Mouse (Mus musculus) c-Kit-negative CD71-positive TER-119-positive erythroid progenitor cells, embryonic 14.5 days (primary cell): ENCODE data around the gene Dnajc7.
"Not testable (repeated sequence)": the region's sequence is repeated elsewhere in the genome, so short reads cannot be mapped to it uniquely, and the experiment has no call there.

Source experiments
- DNase-seq: peaks from one replicate; pipeline ENCODE4 v3.0.0-alpha.2; 2013; ENCODE audit warnings: low read depth, low spot score

Dnajc7 gene

DNA sequence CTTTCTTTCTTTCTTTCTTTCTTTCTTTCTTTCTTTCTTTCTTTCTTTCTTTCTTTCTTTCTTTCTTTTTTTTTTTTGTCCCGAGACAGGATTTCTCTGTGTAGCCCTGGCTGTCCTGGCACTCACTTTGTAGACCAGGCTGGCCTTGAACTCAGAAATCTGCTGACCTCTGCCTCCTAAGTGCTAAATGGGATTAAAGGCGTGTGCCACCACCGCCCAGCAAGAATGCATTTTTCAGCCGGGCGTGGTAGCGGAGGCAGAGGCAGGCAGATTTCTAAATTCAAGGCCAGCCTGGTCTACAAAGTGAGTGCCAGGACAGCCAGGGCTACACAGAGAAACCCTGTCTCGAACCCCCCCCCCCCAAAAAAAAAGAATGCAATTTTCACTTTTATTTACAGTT is 3.1 kb downstream of the Dnajc7 start:
- not testable (repeated sequence) for DNase-seq

DNA sequence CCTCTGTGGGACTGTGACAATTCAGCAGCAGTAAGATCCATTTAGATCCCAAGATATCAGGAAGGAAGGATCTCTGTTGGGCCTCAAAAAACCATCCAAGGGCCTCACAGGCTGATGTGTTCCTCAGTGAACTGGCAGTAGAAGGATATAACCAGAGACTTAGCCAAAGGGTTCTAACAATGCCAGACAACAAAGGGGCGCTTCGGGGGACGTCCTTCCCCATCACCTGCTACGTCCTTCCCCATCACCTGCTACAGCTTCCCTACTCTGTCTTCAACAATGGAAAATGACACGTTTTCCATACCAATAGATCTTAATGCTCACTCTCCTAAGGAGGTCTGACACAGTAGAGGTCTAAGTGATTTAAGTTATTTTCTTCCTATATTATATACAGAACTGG is 3.6 kb downstream of the Dnajc7 start:
- no peak for DNase-seq

DNA sequence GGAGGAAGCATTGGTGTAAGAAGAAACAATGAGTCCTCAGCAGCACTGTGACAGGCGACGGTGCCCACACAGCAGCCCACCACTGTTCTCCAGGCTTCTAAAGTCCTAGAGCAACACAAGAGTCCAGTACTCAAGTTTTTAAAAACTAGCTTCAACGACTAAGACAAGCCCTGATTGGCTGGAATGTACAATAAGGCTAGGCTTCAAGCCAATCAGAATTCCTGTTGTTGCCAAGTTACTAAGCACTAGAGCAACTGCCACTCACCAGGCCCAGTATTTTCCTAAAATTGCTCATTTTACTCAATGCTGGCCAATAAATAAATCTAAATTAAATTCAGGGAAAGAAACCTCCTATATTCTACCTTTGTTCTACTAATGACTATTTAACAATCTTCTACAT is 6.7 kb downstream of the Dnajc7 start:
- DNase-seq, result no peak

DNA sequence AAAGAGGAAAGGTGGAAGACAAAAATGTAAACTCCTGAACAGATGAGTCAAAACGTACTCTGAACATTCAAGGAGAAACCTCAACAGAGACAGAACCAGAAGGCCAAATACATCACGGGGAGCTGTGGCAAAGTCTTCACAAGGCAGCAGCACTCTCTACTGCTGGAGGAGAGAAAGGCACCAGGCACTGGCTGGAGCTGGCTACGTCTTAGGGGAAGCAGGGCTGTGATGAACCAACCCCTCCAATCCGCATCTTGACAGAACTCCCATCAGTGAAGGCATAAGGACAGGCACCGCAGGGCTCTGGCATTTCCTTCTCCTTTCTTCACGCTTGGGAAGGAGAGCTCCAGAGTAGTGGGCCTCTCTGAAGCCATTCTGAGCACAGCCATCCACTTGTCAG is 8.3 kb downstream of the Dnajc7 start:
- no peak for DNase-seq

DNA sequence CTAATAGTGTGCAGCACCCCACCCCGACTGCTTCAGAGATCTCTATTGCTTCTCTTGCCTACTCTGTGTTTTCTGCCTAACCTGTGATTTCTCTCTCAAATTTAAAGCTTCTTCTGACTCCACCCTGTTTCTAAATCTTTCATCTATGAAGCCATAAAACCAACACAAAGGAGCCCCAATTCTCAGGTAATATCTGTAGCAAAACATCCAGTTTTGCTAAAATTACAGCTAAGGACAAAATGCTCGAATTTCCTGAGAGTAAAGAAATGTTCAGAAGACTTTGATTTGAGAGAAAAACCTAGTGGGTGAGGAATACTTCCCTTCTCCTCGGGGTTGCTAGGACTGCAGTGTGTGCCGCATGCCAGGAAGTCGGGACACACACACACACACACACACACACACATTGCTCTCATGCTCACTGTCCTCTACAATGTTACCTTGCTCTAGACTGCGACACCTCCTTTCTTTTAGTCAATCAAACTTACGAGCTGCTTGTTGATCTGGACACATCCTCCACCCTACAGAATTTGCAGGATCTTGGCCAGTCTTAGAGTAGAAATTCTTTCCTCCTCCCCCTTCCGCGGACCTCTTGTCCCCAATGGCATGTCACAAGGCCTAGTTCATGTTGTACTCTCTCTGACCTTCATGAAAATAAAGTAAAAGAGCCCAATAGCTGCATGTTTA is 9.8 kb downstream of the Dnajc7 start:
- DNase-seq, result no peak

DNA sequence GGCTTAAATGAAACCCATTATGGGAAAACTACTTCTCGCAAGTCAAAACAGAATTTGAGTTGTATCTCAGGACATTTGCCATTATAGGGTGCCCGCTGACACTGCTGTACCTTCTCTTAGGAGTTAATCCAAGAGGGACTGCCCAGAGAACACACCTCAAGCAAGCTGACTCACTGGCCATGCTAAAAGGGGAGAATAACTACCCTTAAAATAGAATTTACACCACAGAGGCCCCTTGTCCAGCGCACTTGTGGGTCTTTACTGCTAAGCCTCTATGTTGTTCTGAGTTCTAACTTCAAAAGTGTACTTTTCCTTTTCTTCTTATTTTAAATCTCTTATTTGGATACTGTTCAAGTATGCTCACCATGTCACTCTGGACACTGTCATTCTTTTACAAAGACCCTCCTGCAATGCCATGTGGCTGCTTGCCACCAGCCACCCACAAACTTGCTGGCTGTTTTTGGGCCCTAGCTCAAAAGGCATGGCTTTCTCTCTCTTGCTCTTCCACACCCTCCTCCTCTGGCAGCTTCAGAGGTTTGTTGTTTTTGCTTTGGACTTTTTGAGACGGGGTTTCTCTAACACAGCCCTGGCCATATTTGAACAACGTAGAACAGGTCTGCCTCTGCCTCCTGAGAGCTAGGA is 10.5 kb downstream of the Dnajc7 start:
- DNase-seq, result no peak

DNA sequence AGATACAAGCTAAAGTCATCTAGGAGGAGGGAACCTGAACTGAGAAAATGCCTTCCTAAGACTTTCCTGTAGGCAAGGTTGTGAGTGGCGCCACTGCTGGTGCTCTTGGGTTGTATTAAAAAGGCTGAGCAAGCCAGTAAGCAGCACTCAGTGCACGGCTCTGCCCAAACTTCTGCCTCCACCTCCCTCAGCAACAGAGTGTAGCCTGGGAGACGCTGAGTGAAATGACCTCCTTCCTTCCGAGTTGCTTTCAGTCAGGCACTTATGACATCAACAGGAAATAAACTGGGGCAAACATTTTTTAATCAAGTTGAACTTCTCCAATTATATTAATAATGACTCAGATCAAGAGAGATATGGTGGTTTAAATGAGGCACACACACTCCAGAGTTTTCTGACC is 11.2 kb downstream of the Dnajc7 start:
- no peak for DNase-seq

DNA sequence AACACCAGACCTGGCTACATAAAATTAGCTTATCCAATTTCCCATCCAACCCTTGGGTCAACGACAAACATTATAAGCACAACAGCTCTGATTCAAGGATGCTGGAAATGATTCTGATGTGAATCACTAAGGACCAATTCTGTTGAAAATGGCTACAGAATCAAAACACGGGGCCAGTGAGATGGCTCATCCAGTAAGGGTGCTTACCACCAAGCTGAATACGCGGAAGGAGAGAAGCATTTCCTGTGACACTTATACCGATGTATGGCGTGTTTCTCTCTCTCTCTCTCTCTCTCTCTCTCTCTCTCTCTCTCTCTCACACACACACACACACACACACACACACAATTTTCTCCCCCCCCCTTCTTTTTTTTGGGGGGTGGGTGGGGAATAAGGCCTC is 12.8 kb downstream of the Dnajc7 start:
- DNase-seq, result no peak

DNA sequence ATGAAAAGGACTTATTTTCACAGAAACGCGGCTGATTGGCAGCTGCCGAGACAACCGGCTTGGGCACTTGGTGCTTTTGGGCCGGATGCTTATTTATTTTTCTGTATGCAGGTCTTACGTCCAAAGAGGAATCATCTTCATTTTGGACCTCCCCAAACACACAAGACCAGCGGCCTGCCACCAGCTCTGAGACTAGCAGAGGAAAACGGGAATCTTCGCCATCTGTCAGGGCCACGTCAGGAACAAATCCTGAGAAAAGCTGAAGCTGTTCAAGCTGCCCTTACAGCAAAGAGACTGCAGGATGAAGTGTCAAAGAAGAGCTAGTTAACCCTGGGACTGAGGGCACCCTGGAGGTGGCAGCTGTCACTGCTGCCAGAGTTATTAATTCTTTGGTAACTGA is 14.5 kb downstream of the Dnajc7 start:
- DNase-seq, result no peak

DNA sequence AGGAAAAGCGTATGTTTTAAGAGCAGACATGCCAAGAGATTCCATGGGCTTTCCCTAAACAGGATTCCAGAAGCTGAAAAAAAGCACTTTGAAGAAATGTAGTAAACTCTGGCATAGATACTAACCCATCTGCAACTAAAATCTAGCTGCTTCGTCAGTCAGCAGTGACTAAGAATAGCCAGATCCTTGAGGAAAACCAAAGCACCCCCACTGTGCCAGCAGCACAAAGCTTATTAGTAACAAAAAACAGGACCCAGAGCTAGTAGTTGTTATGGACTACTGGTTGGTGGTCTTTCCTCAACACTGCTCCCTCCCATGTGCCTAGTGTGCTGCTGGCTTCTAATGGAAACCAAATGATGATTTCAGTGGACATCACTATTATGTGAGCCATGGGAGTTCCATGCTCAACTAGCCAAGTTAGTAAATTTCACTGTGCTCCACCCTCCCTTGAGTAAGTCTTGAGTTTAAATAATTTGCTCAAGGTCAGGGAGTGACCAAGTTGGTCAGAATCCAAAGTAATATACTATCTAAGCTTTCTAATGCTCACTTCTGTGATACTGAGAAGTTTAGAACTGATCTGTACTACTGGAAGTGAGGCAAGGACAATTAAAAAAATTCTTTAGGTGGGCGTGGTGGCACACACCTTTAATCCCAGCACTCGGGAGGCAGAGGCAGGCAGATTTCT is 15.5 kb downstream of the Dnajc7 start:
- no peak for DNase-seq

DNA sequence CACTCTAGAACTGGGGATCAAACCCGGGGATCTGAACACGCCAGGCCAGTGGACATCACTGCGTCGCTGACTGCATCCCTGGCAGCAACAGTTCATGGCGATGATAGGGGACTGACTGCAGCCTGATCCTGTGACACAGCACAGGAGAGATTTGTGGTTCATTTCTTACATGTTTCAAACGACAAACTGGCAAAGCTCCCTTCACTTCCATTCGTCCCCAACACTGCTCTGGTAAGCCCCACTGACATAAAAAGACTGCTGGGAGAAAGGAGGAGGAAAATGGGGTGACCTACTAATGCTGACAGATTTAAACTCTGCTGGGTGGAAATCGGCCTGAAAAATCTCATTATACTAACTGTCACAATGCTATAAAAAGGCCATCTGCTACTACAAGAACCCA is 16.2 kb downstream of the Dnajc7 start:
- DNase-seq, result no peak

DNA sequence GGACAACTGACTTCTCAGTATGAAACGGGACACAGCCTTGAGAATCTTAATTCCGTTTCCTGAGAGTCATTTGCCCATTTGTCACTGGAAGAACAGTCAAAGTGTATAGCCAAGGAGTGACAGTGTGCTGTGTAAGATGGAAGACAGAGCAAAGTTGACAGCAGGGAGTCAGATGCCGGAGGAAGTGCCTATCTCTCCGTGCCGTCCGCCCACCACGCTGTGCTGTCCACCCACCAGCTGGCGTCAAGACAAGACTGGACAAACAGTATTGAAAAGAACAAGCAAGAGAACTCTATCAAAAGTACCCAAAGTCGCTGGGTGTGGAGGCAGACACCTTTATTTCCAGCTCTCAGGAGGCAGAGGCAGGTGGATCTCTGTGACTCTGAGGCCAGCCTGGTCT is 16.8 kb downstream of the Dnajc7 start:
- no peak for DNase-seq

DNA sequence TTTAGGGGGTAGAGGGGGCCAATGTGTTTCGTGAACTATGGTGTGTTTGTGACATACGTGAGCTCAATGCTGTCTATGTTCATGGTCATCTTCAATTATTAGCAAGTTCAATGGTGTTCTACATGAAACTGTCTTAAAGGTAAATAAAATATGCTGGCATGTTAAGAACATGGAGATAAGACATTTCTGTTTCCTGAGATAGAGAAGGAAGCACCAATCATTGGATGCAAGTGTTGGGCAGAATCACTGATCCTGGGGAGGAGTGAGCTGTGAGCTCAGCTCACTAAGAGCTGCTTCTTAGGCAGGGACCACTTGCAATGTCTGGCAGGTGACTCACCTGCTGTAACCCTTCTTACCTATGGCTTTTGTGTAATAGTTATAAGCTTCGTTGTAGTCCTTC is 18.6 kb downstream of the Dnajc7 start:
- DNase-seq, result no peak

DNA sequence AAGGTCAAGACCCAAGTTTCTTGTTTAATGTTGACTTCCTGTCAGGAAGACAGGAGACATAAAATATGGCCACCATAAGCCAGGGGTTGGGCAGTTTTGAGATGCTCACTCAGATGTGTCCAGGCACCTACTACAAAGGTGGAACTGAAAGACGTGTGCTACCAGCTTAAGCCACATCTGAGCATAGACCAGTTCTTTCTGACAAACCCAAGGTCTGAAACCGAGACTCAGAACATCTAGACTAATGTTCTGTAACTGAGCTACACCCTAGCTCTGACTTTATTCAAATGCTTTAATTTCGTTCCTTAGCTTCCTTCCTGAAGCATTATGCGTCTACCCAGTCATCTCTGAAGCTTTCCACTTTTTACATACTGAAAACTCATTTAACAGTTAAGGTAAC is 21.9 kb downstream of the Dnajc7 start:
- DNase-seq, result no peak

DNA sequence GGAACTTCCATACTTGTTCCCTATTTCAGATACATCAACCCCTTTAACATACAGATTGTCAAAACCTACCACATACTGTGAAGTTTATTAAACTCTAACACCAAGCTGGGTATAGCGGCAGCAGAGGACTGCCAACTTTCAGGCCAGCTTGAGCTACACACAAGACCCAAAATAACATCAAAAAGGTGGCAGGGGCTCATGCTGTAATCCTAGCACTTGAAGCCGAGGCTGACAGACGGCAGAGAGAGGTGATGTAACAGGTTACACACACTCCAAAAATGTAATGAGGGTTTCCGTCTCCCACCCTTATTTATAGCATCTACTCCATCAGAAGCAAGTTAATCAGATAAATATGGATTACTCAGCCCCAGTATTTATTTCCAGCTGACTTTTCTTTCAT is 24.4 kb downstream of the Dnajc7 start:
- DNase-seq, result no peak

DNA sequence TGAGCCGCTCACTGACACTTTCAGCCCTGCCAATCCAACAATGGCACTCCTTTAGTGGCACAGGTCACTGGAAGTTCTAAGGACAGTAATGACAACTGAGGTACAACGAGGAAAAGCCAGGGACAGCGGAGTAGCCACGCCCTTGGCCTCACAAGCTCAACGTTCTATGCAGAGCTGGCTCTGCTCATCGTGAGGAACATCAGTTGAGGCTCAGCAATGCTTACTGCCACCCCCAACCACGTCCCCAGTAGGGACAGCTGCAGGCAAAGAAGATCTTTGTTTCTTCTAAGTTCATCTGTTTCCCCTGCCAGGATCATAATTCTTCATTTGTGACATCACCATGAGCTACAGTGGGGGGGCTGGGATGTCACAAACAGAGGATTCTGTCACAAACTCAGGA is 25.4 kb downstream of the Dnajc7 start:
- no peak for DNase-seq

DNA sequence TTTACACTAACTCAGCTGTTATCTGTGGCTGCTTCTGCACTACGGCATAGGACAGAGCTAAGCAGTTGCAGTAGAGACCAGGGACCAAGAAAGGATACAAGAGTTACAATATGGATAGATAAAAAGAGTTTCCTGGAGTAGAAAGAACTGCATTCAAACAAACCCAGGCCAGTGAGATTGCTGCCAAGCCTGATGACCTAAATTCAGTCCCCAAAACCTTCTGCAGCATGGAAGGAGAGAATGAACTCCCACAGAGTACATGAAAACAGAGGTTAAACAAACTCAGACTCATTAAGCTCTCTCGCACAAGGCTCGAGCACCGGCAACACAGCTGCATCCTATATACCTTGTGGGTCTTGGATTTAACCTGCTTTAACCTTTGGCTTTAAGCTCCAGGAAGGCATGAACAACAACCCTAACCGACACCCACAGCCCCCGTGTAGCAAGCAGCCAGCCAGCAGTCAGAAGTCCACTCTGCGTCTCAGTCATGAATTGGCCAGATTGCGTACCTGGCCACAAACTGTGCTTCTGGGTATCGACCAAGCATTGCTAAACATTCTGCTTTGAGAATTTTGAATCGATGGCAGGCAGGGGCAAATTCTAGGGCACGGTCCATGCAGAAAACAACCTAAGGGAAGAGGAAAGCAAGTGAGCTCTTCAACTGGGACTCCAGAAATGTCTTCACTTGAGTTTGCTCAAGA is 27.5 kb downstream of the Dnajc7 start:
- DNase-seq, result no peak

DNA sequence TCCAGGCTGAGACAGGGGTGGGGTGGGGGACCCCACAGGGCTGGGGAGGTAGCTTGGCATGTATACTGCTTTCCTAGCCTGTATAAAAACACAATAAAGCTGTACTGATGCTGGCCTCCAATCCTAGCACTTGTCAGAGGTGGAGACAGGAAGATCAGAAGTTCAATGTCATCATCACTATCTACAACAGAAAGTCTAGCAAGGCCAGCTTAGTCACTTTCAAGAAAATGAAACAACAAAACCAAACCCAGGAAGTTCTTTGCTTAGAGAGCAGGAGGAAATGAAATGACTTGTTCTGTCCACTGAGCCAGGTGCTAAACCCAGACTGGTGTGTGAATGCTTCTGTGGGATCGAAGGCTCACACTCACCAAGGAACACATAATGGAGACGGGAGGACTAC is 31.5 kb downstream of the Dnajc7 start:
- no peak for DNase-seq

DNA sequence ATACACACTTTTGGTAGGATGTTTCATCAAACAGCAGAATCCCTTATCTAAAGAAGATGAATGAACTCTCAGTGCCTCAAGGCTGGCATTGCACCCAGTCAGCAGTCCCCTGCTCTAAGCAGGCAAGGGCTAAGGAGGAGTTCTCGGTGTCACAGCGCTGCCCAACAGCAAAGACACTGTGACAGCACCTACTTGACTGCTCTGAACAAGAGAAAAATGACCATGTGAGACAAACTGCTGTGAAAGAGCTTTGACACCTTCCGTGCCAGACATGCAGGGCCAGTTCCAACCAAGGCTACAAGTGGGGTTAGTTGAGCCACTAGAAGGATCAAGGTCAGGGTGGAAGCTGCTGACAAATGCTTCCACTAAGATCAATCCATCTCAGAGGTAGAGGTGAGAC is 34.8 kb downstream of the Dnajc7 start:
- DNase-seq, result no peak

DNA sequence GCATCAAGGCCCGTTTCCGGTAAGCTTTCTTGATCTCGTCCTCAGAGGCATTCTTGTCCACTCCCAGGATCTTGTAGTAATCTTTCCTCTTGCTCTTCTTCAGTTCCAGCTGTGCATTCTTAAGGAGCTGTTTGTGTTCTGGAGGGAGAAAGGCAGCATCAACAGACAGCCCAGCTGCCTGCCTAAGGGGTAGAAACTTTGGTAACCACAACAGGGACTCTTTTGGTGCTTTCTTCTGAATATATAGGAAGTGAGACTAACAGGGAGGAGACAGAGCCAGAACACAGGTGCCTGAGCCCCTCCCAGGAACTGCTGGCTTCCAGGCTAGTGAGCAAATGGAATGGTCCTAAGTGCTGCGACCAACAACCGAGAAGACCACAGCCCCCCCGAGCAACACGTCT is 35.4 kb downstream of the Dnajc7 start:
- DNase-seq, result no peak

DNA sequence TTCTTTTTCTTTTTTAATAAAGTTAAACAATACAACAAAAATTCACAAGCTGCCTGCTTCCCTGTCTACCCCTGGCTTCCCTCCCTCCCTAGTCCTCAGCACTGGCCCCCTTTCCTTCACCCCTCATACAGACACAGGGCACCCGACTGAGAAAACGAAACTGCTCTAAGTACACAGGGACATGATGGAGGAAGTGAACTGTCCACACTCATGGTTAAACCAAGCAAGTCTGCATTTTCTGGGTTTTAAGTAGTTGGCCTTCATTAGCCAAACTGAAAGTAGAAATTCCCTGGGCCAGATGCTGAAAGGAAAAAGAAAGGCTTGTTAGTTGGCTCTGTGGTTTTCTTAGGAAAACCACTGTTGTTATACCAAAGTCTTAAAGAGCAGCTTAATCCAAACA is 37.1 kb downstream of the Dnajc7 start:
- no peak for DNase-seq

DNA sequence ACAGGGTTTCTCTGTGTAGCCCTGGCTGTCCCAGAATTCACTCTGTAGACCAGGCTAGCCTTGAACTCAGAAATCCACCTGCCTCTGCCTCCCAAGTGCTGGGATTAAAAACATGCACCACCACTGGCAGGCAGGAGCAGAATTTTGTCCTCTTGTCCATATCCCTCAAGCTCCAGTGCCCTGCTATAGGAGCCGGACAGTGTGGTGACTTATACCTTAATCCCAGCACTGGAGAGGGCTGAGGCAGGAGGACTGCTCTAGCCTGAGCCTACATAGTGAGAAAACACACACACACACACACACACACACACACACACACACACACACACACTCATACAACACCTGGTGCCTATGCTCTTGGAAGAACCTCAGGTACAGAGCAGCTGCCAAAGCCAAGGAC is 37.6 kb downstream of the Dnajc7 start:
- not testable (repeated sequence) for DNase-seq

DNA sequence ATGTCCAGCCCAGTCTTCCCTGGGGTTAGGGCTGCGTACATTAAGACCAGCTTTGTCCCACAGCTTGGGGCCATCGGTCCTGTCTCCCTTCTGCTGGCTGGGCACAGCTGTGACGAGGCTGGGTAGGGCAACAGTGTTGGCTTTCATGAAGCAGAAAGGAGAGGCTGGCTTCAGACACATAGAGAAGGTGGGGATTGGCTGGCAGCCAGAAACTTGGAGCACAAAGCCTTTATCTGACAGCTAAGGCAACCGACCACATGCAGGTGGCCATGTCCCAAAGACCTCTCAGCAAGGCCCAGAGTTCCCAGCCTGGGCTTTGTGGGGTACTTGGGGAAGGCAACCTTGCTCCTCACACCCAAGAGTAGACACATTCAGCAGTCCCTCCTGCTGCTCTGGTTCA is 38.2 kb downstream of the Dnajc7 start:
- no peak for DNase-seq
